Mouse (Mus musculus) E14TG2a.4 (cell line): ENCODE data around the gene Usp44.
"Not testable (repeated sequence)": the region's sequence is repeated elsewhere in the genome, so short reads cannot be mapped to it uniquely, and the experiment has no call there.

ENCODE experiments used
- H3K27me3 ChIP-seq: 2 replicates; pipeline ENCODE4 v1.6.1; 2014; ENCODE audit warnings: low read length, control low read depth; ENCODE audit not compliant: insufficient read depth
- H3K36me3 ChIP-seq: 2 replicates; pipeline ENCODE4 v1.6.1; 2014; ENCODE audit warnings: low read length, control low read depth; ENCODE audit not compliant: insufficient read depth
- H3K4me1 ChIP-seq: replicated peaks from 2 replicates; pipeline ENCODE4 v1.6.1; 2014; ENCODE audit warnings: low read depth, low read length, control low read depth
- H3K4me3 ChIP-seq: replicated peaks from 2 replicates; pipeline ENCODE4 v1.5.1; 2014; ENCODE audit warnings: mild to moderate bottlenecking, low read length
- H3K9me3 ChIP-seq: 2 replicates; pipeline ENCODE4 v1.6.1; 2014; ENCODE audit warnings: low read length, control low read depth
- CTCF ChIP-seq: conservative IDR thresholded peaks from 2 replicates; pipeline ENCODE4 v1.5.1; 2014; ENCODE audit warnings: low read length
- NANOG ChIP-seq: IDR thresholded peaks from 2 replicates; pipeline ENCODE4 v1.6.1; 2014; ENCODE audit warnings: borderline replicate concordance, low read length, mixed read lengths
- POU5F1 ChIP-seq: IDR thresholded peaks from 2 replicates; pipeline ENCODE4 v1.6.1; 2014; ENCODE audit warnings: low read length, borderline replicate concordance

Usp44 gene

GRCm38 (mm10) chr10:93833699-93834393 is 2.5 kb downstream of the Usp44 start:
- TF ChIP-seq POU5F1 (no peak), CTCF (no peak), NANOG (no peak)
- peaks cover 50% of the 10 kb centered on the region for H3K4me1 ChIP-seq
- H3K4me3 ChIP-seq = peak overlapping the region; percentile 95
- H3K36me3 ChIP-seq = no peaks in the 10 kb centered on the region
- H3K9me3 ChIP-seq = no peaks in the 10 kb centered on the region
- peaks cover 22% of the 10 kb centered on the region for H3K27me3 ChIP-seq

- TF ChIP-seq POU5F1 = no peak
- no peak for TF ChIP-seq CTCF
- no peak for TF ChIP-seq NANOG
- peaks cover 50% of the 10 kb centered on the region for H3K4me1 ChIP-seq
- no peaks in the 10 kb centered on the region for H3K9me3 ChIP-seq
- no peaks in the 10 kb centered on the region for H3K36me3 ChIP-seq
- peaks cover 22% of the 10 kb centered on the region for H3K27me3 ChIP-seq
- H3K4me3 ChIP-seq = peak overlapping the region; percentile 95
Measured at GRCm38 (mm10) chr10:93834394-93834745, 3.0 kb downstream of the Usp44 start.

GRCm38 (mm10) chr10:93835115-93835514 is 3.8 kb downstream of the Usp44 start:
- peaks cover 43% of the 10 kb centered on the region for H3K4me1 ChIP-seq
- H3K4me3 ChIP-seq, H3K36me3 ChIP-seq, H3K9me3 ChIP-seq: not testable (repeated sequence)
- peaks cover 22% of the 10 kb centered on the region for H3K27me3 ChIP-seq

- no peaks in the 10 kb centered on the region for H3K27me3 ChIP-seq
- peaks cover 28% of the 10 kb centered on the region for H3K4me1 ChIP-seq
- H3K4me3 ChIP-seq = peak overlapping the region; percentile 54
- TF ChIP-seq NANOG (no peak), POU5F1 (no peak), CTCF (no peak)
- no peaks in the 10 kb centered on the region for H3K9me3 ChIP-seq
- H3K36me3 ChIP-seq = peaks cover 44% of the 10 kb centered on the region
Measured at GRCm38 (mm10) chr10:93846706-93847105, 15.4 kb downstream of the Usp44 start.

GRCm38 (mm10) chr10:93855126-93855525 is 23.8 kb downstream of the Usp44 start:
- no peak for TF ChIP-seq POU5F1
- no peak for TF ChIP-seq NANOG
- TF ChIP-seq CTCF = no peak
- no peaks in the 10 kb centered on the region for H3K27me3 ChIP-seq
- peaks cover 73% of the 10 kb centered on the region for H3K36me3 ChIP-seq
- peaks cover 9% of the 10 kb centered on the region; the same call in 1 of the 2 replicates for H3K4me1 ChIP-seq
- H3K9me3 ChIP-seq = no peaks in the 10 kb centered on the region
- H3K4me3 ChIP-seq = no peak overlapping the region

GRCm38 (mm10) chr10:93856095-93856494 is 24.7 kb downstream of the Usp44 start:
- Histone ChIP-seq H3K9me3 (no peaks in the 10 kb centered on the region), H3K4me3 (no peak overlapping the region), H3K36me3 (peaks cover 78% of the 10 kb centered on the region), H3K27me3 (no peaks in the 10 kb centered on the region), H3K4me1 (peaks cover 9% of the 10 kb centered on the region; the same call in 1 of the 2 replicates)
- TF ChIP-seq POU5F1 = no peak
- TF ChIP-seq CTCF = no peak
- no peak for TF ChIP-seq NANOG

- TF ChIP-seq CTCF = no peak
- TF ChIP-seq NANOG = no peak
- TF ChIP-seq POU5F1 = no peak
Measured at GRCm38 (mm10) chr10:93868401-93868800, 37.0 kb downstream of the Usp44 start.

GRCm38 (mm10) chr10:93868886-93869285 is 37.5 kb downstream of the Usp44 start:
- Histone ChIP-seq H3K9me3 (no peaks in the 10 kb centered on the region), H3K4me3 (no peak overlapping the region), H3K27me3 (no peaks in the 10 kb centered on the region), H3K4me1 (peaks cover 9% of the 10 kb centered on the region; the same call in 1 of the 2 replicates), H3K36me3 (peaks cover 97% of the 10 kb centered on the region)
- TF ChIP-seq NANOG = no peak
- no peak for TF ChIP-seq CTCF
- TF ChIP-seq POU5F1 = no peak

More at GRCm38 (mm10) chr10:93868401-93868800, 37.0 kb downstream of the Usp44 start:
- Histone ChIP-seq H3K36me3 (peaks cover 94% of the 10 kb centered on the region), H3K27me3 (no peaks in the 10 kb centered on the region), H3K9me3 (no peaks in the 10 kb centered on the region), H3K4me3 (no peak overlapping the region), H3K4me1 (peaks cover 9% of the 10 kb centered on the region; the same call in 1 of the 2 replicates)

GRCm38 (mm10) chr10:93876772-93877171 is 45.4 kb downstream of the Usp44 start:
- Histone ChIP-seq H3K4me1 (peaks cover 9% of the 10 kb centered on the region; the same call in 1 of the 2 replicates), H3K27me3 (no peaks in the 10 kb centered on the region), H3K36me3 (peaks cover 77% of the 10 kb centered on the region), H3K4me3 (no peak overlapping the region), H3K9me3 (no peaks in the 10 kb centered on the region)
- TF ChIP-seq CTCF (no peak), POU5F1 (no peak), NANOG (no peak)

GRCm38 (mm10) chr10:93878732-93879131 is 47.4 kb downstream of the Usp44 start:
- TF ChIP-seq NANOG = no peak
- no peak for TF ChIP-seq CTCF
- TF ChIP-seq POU5F1 = no peak
- no peak overlapping the region for H3K4me3 ChIP-seq
- H3K36me3 ChIP-seq = peaks cover 69% of the 10 kb centered on the region
- peaks cover 10% of the 10 kb centered on the region for H3K4me1 ChIP-seq
- no peaks in the 10 kb centered on the region for H3K27me3 ChIP-seq
- no peaks in the 10 kb centered on the region for H3K9me3 ChIP-seq
